Mouse (Mus musculus) embryo, embryonic 10 days (tissue): ENCODE data around the gene Tssk1.

Experiments used
- DNase-seq: peaks from one replicate; pipeline ENCODE4 v3.0.0-alpha.2; 2015; ENCODE audit warnings: low spot score

The Tssk1 gene

DNA sequence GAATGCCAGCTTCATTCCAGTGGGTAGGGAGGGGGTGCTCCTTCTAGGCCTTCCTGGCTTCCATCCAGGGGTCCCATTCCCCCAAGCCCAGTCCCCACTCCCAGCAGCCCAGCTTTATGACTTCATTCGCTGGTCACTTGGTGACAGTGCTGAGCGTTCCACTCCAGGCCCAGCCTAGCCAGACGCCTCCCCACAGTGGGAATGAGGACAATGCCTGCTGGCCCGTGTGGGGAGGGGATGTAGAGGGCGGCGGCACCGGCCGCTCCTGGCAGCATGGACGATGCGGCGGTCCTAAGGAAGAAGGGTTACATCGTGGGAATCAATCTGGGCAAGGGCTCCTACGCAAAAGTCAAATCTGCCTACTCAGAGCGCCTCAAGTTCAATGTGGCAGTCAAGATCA, 4.4 kb downstream of the Tssk1 start, which contains the start of the genes Dgcr2 and Tssk2:
Gene Dgcr2 (minus strand): TSS at position 101 of the 400 bp plus-strand sequence.
Gene Tssk2 (plus strand): TSS at position 176 of the 400 bp plus-strand sequence.
- no peak for DNase-seq

DNA sequence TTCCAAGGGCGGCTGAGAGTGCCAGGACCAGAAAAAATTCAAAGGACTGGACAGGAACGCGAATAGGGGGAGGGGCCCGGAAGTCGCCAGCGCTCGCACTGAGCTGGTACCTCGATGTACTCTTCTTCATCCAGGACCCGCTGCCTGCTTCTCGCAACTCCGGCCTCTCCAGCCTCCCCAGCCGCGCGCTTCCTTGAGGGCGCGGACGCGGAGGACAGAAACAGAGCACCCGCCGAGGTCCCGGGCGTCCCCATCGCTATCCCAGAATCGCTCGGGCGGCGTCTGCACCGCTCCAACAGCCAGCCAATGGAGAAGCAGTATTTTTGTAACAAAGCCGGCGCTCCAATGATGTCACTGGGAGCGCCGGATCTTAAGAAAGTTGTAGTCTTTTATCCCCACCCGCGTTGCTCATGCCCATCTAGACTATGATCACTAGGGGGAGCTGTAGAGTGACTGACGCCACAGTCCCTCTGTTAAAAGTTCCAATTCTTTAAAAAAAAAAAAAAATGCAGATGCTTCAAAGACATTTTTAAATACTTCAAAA, 17.1 kb downstream of the Tssk1 start, which contains the start of gene Ess2:
Gene Ess2 (minus strand): TSS at position 297 of the 544 bp plus-strand sequence.
- DNase-seq, result peak; percentile 97

DNA sequence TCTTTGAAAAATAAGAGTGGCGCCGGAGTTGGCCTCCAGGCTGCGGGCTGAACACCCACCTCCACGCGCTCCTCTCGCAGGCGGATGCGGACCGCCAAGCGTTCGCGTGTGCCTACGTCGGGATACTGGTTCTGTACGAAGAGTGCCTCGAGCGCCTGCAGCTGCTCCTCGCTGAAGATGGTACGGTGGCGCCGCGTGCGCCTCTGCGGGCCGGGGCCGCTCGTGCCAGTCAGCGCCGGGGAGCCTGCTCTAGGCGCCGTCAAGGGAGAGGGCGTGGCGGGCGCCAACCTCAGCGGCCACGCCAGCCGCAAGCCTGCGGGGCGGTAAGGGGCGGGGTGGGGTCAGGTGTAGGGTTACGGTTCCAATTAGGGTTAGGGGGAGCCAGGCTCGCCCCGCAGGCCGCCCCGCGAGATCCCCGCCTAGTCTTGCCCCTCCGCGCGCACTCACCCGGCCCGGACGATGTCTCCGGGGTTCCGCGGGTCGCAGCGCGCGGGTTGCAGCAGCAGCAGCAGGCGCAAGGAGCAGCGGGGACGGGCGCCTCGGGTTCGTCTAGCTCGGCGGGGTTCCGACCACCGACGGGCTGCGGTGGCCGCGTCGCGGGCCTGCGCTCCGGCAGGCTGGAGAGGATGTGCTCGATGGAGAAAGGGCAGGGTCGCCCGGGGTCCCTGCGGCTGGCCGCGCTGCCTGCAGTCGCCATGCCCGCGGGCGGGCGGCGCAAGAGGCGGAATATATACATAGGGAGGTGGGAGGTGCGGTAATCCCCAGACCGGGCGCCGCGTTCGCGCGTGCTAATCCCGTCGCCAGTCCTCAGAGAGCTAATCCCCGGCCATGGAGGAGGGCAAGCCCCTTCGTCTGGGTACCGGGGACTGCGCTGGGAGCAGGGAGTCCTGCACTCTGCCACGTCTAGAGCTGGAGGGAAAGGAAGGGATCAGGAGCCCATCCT, 20.6 kb downstream of the Tssk1 start, which contains the start of gene Gsc2:
Gene Gsc2 (minus strand): TSS at position 753 of the 943 bp plus-strand sequence.
- DNase-seq, result peak; percentile 44

DNA sequence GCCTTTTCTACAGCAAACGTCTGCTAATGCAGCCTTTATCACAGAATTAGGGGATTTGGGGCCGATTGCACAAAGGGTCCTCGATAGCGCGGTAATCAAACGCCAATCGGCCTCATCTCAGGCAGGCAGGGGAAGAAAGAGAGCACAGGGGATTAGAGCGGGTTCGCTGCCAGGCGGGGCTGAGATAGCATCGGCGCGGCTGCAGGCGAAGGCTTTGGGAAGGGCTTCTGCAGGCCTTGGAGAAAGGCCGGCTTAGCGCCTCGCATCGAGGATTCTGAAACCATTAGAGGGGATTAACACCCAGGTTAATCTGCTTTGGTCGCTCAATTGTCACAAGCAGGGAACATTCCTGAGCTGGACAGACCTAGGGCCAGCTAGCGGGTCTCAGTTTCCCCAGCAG, 26.6 kb downstream of the Tssk1 start:
- DNase-seq, result peak; percentile 56

DNA sequence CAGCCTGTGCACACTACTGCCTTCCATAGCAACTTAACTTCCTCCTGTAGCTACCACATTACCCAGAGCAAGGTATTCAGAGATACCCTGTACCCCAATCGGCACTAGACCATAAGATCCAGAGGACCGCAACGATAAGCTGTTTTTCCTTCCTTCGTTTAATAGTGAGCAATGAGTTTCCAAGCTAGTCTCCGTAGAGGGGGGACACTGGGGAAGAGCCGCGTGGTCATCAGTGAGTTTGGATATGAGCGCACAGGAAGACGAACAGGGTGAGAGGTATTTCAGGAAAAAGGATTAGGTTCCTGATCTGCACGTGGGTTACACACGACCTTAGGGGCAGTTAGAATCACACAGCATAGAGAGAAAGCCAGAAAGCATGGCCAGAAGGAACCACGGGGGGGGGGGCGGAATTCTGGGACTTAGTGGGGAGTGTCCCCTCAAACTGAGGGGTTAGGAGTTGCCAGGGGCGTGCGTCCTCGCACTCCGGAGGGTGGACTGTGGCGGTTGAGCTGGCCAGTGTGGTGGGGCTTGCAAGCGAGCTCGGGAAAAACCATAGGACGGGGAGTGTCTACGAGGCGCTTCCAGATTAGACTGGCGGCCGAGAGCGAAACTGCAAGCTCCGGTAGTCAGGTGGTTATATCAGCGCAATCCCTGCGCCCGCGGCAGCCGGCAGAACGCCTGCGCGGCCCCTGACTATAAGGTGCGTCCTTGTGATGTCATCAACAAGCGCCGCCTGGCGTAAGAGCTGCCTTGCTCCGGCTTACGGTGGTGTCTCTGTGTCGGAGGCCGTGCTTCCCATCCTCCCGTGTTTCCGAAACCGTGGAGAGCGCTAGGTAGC, 27.5 kb downstream of the Tssk1 start:
- DNase-seq, result peak; percentile 99

DNA sequence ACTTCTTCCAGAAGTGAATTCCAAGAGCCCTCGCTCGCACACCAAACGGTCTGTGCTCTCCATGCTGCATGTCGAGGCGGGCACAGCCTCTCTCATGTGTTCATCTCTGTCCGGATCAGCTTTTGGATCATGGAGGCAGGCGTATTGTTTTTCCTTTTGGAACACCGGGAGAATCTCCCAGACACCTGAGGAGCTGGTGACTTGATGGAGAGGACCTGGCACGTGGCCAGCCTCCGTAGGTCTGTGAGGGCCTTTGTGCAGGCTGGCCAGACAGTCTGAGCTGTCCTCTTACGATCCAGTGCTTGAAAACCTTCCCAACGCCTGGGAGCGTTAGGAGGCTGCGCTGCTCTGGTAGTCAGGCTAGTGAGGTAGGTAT, 28.1 kb downstream of the Tssk1 start:
- no peak for DNase-seq

DNA sequence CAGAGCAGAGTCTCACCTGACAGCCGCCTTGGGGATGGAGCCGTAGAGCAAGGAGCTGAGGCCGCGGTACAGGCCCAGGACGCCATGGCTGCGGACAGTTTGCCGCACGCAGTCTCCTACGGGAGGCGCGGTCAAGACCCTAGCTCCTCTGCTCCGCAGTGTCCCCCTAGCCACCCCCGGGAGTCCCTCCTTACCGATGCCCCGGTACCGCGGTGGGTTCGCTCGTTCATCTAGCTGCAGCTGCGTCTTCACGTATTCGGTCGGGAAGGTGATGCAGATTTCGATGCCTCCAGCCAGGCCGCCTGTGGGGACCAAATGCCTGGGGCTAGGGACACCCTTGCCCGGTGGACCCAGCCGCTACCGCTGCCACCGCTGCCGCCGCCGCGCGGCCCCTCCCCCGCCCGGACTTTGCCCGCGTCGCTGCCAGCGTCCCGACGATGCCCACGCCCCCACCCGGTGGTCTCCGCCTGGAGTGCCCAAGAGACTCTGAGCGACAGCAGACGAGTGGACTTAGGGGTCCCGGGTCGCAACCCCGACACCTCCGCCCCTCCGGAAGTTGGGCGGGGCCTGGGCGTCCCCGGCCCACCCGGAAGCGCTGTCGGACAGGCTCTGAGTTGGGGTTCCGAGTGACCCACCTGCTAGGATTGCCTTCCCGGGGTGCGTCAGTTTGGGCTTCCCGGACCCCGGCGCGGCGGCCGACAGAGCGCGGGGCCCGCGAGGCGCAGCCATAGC, 33.5 kb downstream of the Tssk1 start:
- peak; percentile 50 for DNase-seq

DNA sequence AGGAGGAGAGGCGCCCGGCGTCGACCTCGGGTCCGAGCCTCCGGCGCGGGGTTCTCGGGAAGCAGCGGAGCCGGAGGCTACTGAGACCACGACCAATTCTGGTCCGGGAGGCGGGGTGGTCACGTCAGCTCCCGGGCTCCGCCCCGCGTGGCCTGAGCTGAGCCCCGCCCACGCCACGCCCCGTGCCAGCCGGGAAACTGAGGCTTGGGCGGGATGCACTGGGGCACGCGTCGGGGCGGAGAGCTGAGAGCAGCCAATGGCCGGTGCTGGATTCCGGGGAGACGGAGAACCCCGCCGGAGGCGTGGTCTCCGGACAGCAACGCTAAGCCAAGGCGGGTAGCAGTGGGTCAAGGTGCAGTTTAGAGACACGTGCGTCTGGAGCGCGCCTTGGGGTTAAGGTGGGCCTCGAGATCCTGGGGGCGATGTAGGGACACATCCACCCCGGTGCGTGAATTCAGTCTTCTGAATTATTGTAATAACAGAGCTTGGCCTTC, 34.1 kb downstream of the Tssk1 start, which contains the start of gene Slc25a1:
Gene Slc25a1 (minus strand): TSS at position 133 of the 494 bp plus-strand sequence.
- peak; percentile 92 for DNase-seq

DNA sequence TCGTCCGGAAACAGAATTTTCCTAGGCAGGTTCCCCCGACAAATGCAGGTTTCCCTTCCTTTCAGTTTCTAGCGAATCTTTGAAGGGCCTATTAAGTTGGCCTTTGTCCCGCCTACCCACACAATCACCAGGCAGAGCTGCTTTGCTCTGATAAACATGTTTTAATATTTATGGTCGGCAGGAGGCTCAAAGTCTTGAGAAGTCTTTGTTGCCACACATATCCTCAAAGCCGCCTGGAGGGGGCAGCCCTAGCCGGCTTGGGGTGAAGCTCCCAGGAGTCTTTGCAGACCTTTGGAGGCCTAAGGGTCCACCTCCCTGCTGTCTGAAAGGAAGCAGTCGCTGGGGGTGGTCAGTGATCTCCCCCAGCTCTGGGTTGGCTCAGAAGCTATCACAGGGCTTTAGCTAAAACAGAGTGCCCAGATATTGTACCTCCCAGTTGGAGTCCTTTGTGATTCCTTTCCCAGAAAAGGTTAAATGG, 34.6 kb downstream of the Tssk1 start:
- DNase-seq, result peak; percentile 73

DNA sequence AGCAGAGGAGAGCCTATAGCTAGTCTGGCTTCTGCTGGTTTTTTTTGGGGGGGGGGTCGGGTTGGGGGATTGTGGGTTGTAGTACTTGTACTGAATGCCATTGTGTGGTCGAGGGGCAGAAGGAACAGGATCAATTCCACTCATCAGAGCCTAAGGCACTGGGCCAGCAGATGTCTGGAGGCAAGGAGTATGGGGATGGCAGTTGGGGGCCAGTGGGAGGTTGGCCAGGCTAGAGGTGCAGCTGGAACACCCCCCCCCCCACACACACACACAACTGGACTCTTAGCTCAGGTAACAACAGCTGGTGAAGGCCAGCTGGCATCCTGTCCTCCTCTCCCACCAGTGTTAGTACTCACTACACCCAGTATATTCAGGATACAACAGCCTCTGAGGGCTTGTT, 35.2 kb downstream of the Tssk1 start:
- DNase-seq, result no peak

DNA sequence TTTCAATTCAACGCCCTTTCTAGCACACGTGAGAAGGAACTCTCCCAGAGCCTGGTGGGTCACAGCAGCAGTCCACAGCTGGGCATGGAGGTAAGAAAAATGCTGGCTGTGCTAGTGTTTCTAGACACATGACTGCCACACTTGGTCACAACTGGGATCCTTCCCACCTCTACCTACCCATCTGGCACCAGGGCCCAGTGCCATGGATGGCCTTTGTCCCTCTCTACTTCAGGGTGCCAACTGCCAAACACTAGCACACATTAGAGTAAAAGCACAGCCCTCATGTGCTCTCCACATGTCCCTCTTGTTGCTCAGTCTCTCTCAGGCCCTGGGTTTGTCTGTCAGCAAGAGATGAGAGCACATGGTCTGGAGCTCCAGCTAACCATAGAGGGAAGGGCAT, 35.6 kb downstream of the Tssk1 start:
- DNase-seq, result no peak

DNA sequence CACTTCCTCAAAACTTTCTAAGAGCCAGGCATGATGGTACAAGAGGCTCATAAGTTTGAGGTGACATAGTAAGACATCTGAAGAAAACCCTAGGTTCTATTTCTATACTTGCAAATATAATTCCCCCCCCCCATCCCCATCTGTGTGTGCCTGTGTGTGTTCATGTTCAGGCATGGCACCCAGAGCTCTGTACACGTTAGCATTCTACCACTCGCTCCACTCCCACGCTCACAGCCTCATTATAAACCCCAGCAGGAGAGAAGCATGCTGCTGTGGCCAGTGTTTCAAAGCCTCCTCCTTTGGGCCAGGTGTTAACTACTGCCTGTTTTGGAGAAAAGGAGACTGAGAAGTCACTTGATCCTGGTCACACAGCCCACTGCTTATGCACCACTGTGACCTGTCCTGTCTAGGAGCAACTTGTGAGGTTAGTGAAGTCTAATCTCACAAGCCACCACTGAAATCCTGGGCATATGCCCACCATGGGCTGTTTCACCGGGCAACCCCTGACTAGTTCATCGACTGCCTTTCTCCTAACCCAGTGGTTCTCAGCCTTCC, 38.0 kb downstream of the Tssk1 start:
- DNase-seq, result no peak

DNA sequence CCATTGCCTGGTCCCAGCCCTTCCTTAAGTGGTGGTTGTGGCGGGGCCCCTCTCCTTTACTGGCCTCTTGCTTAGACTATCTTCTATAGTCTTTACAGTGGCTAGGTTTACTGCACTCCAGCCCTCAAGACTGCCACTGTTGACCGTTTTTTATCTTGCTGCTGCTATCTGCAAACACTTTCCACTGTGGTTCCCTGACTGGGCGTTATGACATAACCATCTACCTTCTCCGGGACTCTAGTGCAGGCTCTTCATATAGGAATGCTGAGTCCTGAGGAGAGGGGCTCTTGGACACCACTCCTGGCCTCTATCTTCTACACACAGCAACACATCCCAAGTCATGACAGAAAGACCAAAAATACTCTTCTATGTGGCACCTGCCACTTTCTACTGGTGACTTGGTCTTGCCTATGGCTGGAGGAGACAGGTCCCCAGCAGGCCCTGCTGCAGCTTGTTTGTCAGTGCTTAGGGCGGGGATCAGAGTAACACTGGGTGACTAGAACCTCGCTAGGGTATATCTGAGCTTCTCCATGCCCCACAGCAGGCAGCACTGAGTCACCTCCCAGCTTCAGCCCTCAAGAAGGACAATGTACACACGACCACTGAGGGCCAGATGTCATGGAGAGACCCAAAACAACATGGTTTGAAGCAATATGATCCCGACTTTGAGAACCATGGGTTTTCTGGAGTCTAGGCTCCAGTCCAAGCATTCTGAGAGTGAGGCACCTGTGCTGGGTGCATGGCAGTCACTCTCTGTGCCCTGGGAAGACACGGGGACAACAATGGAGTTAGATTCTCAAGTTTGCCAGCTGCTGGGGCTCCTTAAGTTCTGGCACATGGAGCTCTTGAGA, 39.8 kb downstream of the Tssk1 start:
- no peak for DNase-seq

DNA sequence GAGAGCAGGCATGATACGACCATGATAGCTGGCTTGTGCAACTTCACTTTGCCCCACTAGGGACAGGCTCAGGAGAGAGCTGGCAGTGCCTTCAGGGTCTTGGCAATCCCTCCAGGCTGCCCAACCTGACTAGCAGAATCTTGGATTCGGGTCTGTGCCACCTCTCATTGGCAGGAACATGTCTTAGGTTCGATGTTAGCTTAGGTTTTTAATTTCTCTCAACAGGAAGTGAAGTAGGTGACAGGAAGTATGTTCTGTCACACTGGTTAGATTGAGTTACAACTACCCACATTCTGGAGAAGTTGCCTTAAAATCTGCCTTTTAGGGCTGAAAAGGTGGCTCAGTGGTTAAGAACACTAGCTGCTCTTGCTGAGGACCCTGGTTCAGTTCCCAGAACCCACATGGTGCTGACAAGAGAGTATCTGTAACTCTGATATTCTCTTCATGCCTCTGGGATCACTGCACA, 40.5 kb downstream of the Tssk1 start:
- no peak for DNase-seq

DNA sequence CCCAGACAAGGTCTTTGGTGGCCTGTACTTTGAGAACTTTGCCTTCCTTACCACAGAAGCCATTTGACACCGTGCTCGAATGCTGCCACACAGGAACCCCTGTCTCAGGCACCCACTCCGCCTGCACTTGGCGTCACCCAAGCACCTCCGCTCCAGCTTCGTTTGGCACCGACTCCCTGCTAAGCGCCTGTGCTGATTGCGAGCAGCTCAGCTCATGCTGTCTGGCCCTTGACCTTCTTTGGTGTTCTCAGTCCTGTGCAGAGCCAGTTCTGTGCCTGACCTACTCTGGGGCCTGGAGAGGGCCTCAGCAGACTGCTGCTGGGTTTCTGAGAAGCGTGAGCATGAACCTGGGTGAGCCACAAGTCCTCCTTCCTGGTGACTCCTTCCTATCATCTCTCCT, 42.8 kb downstream of the Tssk1 start:
- DNase-seq, result no peak

DNA sequence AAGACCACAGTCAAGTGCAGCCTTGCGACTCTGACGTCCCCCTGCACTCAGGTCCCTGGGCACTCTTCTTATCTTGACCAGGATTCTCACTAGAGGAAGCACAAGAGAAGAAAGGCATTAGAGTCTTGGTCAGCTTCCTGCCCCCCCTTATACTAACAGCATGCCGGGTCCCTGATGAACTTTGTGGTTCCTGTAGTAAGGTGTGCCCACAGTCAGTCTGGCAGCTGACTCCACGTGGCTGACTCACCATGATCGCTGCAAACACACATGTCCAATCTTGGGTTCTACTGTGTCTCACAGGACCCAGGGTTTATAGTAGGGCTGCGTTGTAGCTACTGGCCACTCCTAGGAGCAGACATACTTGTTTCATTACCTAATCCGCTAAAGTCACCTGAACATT, 44.2 kb downstream of the Tssk1 start:
- DNase-seq, result no peak

DNA sequence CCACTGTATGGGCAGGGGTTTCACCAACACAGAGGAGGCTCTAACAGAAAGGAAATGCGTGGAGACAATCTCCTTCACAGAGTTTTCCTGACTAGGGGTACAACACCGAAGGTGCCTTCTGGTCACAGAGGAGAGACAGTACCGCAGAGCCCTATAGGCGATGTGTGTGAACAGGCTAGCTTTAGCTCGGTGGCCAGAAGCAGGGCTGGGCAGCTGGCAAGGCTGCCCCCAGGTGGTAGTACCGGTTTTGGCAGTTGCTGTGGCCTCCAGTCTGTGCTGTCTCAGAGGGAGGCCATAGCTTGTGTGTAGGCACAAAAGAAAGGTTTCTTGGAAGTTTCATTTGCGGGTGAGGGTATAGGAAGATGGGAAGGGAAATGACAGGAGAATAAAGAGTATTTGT, 44.8 kb downstream of the Tssk1 start:
- DNase-seq, result peak; percentile 79

DNA sequence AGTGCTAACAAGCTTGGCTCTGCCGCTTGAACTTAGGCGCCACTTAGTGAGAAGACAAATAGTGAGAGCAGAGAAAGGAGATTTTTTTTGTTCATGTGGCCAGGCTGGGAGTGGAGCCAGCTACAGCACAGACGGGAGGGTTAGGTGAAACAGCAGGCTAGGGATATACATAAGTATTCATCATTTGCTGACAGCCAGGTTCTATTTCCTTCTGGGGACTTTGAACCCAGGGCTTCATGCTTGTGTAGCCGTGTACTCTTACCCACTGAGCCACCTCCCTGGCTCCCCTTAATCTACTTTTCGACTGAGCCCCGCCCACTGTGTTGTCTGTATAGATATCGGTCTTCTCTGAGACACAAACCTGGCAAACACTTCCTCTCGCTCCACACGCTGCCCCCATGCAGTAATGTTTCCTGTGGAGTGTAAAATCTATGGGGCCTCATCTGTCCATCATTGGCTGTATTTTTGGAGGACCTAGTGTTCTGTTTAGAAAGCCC, 45.3 kb downstream of the Tssk1 start:
- no peak for DNase-seq

DNA sequence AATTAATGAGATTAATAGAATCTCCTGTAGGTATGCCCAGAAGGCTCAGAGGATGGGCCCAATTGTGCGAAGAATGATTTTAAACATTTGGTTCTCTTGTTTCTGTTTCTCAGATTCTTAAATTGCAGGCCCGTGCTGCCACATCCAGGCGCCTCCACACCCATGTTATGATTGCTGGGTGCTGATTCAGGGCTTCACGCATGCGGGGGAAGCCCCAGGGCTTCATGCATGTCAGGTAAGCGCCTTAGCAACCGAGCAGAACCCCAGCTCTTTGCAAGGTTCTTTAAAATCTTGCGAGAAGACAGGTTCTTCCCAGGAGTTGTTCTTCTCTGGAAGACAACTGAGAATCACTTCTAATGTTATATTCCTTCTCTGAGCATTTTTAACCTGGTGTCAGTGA, 49.4 kb downstream of the Tssk1 start:
- DNase-seq, result no peak
